Mouse (Mus musculus) heart, postnatal 36 days (tissue): ENCODE measurements around the gene Camkv. TPM values are rescaled to one million over a fixed set of nuclear protein-coding genes. Genes with fewer than 3 reads are reported as not detected.

Experiments
- DNase-seq, 2 experiments: peaks; one replicate each; pipeline ENCODE4 v3.0.0; 2021 to 2022
- intact Hi-C: fragments of 180-260 bp; cut with DNase I; formaldehyde crosslinking; loops from one replicate; pipeline ENCODE4 v1.15.1; 2025
- total RNA-seq, 2 experiments: library from RNA; stranded (reverse); gene quantifications; 2 replicates each; pipeline ENCODE4 v1.2.3; 2021

Camkv gene
- total RNA-seq, 2 experiments from 2014 or later, result not detected

DNA sequence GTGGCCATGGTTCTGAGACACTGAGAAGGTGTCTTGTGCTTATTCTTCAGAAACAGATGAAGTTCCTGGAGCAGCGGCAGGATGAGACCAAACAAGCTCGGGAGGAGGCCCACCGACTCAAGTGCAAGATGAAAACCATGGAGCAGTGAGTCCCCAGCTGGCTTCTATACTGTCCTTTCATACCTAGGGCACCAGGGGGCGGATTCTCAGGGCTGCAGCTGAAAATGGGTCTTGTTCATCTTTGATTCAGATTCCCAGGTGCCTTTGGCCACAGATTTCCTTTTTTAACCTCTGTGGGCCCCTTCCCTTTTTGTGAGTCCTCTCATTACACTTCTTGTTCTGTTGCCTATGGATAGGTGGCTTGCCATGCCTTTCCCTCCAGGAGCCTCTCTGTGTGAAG lies 25.5 kb downstream of the Camkv start:
- no peak for DNase-seq
- intact Hi-C loops, result loop anchor here (5.0 kb wide), 1 partner anchor 91 kb away; the partner anchor contains the start of gene Amigo3

DNA sequence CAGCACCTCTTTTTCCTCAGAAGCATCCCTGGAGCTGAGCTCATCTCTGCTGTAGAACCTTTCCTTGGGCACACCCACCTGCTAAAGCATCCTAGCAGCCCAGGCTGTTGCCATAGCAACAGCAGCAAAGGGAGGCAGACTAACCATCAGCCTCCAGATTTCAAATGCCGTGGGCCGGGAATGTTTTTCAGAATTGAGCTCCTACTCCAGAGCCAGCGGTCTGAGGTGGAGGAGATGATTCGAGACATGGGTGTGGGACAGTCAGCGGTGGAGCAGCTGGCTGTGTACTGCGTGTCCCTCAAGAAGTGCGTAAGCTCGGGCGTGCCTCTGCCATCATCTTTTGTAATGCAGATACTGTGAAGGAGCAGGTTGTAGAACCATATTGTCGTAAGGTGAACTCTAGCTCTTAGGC lies 25.9 kb downstream of the Camkv start:
- DNase-seq, result no peak
- intact Hi-C loops, result loop anchor here (5.0 kb wide), 1 partner anchor 91 kb away; the partner anchor contains the start of gene Amigo3

DNA sequence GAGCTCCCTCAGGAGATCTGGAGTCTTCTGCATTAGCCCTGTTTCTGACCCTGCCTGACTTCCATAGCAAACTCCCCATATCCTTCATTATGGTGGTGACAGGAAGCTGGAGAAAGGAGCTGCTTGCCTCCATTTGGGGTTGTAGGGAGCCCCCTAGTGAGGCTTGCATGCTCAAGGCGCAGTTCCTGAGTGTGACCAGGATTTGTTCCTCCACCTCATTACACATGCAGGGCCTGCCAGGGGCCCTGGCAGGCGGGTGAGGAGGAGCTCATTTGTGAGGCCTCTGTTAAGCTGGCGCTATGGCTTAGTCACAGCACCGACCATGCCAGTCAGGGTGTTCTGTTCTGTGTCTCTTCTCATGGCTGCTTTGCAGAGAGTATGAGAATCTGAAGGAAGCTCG lies 26.4 kb downstream of the Camkv start:
- intact Hi-C loops, result loop anchor here (5.0 kb wide), 1 partner anchor 90 kb away; the partner anchor contains the start of gene Amigo3
- no peak for DNase-seq

DNA sequence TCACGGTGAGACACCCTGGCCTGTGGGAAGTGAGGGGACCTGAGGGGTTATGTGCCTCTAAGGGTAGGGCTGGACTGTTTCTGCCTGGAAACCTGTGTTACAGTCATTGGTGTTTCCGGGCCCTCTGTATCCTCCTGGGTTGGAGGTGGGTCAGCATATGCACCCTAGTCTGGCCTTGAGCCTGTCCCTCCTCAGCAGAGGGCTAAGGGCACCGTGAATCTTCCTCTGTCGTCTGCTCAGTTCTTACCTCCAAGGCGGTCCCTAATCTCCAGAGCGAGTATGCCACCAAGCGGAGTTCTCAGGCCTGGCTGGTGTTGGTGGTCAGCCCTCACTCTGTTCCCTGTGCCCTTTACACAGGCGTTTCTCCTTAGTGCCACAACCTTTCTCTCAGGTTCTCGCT lies 27.4 kb downstream of the Camkv start:
- DNase-seq, result no peak
- intact Hi-C loops, result loop anchor here (1.0 to 5.0 kb wide), 4 partner anchors 23 to 104 kb away; partner anchors contain the start of gene Amigo3

DNA sequence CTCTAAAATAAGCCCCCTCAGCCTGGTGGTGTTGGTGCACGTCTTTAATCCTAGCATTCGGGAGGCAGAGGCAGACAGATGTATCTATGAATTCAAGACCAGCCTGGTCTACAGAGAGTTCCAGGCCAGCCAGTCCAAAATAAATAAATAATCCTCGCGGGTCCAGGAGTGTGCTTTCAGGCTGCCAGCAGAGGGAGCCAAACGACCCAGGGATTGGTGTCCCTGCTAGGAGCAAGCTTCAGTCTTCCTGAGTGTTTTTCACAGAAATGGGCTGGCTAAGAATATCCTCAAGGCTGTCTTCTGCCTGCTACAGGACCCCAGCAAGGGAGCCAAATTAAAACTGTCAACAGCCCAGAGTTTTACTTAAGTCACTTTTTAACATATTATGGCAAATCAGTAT lies 28.2 kb downstream of the Camkv start:
- DNase-seq, result peak; percentile 83 to 86
- intact Hi-C loops, result loop anchor here (1.0 to 5.0 kb wide), 4 partner anchors 23 to 104 kb away; partner anchors contain the start of gene Amigo3

DNA sequence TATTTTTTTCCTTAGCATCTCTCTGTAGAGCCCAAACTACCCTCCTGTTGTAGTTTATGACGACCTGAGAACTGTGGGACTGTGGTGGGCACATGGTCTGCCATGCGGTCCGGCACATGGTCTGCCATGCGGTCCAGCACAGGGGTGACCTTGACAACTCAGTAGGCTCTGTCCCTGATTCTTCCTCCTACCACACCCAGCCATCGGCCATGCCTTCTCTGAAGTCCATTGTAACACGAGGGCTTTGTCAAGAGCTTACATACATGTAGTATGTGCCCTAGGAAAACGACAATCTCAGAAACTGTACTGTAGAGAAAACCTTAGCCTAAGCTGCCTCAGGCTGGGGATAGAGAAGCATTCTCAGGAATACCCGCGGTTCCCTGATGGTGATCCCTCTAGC lies 29.2 kb downstream of the Camkv start:
- intact Hi-C loops, result loop anchor here (5.0 kb wide), 1 partner anchor 88 kb away; the partner anchor contains the start of gene Amigo3
- no peak for DNase-seq

DNA sequence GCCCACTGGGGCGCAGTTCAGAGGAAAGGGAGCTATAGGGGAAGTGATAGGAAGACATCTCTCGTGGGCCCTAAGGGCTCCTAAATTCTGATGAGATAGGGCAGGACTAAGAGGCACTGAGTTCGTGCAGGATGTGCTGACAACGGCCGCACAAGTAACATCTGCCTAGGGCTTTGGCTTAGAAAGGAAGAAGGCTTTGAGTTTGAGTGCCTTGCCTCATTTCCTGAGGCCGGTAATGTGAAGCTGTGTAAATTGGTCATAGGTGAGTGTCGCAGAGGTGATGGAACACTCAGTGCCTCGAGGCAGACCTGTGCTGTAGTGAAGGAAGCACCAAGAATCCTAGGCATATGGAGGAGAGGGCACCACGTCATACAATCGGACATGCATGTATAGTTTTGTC lies 31.2 kb downstream of the Camkv start:
- no peak for DNase-seq
- intact Hi-C loops, result no loop called here

DNA sequence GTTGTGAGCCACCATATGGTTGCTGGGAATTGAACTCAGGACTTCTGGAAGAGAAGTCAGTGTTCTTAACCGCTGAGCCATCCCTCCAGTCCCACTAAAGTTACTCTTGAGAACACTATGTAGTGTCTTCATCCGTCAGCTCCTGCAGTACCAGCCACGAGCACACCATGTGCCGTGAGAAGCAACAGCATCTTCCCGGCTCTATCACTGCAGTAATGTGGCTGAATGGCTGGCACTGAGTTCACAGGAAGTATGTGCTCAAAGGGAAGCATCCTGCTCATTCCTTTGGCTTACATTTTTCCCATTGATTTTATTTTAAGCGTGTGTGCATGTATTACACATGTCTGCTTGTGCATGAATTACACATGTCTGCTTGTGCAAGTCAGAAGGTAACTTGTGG lies 32.0 kb downstream of the Camkv start:
- no peak for DNase-seq
- intact Hi-C loops, result no loop called here

DNA sequence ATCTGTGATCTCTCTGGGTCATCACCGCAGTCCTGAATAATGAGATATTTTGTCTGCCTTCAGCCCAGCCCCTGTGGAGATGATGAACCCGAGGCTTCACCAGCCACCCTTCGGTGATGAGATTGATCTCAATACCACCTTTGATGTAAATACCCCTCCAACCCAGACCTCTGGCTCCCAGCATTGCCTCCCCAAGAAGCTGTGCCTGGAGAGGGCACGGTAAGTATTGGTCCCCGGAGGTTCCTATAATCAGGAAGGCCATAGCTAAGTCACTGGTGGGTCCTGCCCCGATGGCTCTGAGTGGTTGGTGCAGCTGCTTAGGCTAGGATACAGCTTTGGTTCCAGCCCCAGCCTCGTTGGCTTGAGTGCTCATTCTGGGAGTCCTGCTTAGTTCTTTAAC lies 33.1 kb downstream of the Camkv start:
- intact Hi-C loops, result no loop called here
- no peak for DNase-seq

DNA sequence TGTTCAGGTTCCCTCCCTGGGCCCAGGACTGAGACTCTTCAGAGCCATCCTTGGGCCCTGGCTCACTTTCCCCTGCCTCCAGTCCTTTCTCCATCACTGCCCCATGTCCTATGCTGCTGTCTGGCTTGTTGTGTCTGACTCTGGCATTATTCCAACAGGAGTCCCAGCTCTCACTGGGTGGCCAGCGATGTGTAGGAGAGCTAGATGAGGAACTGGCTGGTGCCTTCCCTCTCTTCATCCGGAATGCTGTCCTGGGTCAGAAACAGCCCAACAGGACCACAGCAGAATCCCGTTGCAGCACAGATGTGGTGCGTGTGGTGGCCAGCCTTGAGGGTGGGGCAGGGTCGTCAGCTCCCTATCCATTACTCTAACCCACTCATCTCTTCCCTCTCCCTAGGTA lies 34.8 kb downstream of the Camkv start:
- intact Hi-C loops, result no loop called here
- no peak for DNase-seq

DNA sequence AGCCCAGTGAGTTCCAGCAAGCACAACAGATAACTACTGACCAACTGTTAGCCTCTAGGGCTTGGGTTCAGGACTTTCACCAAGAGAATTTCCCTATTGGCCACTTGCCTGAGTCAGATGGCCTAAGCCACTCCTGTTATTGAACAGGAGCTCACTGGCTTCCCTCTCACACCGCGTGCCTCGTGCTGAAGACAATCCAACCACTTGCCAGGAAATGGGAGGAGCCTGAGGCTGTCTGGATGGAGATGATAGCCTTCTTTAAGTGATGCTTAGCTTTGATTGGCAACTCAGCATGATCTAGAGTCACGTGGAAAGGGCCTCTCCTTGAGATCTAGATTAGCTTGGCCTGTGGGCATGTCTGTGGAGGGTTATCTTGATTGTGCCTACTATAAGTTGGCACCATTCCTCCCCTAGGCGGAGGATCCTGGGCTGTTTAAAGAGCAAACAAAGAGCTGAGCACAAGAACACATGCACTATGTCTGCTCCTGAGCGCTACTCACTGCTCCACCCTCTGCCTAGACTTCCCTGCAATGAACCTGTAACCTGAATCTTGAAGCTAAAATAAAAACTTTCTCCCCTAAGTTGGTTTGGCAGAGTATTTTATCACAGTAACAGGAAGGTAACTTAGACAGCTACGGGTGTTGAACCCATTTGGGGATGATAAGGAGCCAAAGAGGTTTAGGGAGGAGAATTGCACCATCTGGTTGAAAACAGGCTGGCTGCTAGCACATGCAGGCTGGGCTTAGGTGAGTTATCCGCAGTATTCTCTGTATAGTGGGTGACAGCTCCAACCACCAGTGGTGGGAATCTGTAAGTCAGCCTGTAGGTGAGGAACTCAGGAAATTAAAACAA lies 36.4 kb downstream of the Camkv start:
- DNase-seq, result peak; percentile 32
- intact Hi-C loops, result no loop called here

DNA sequence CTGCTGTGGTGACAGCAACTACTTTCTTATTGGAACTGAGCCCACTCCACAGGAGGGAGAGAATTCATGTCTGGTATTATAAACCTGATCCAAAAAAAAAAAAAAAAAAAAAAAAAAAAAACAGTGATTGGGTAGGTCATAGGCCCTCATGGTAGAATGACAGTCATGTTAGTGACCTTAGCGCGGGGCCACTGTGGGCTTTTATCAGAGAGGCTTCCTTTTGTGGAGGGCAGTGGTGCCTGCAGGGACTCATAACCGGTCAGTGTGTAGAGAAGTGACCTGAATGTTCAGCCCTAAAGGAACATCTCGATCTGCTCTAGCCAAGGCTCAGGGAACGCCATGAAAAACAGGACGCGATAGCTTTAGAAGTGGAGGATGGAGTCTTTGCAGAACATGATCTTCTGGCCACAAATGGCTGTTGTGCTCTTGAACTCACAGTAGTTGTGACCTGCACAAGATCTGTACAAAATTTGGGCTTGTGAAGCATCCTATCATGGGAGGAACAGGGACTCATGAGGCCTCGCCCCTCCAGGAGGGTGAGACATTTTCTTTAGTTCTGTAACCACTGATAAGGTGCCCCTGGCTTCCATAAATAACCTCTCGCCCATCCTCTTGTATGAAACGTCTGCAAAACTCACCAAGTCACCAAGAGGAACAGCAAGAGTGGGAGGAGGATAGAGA lies 39.2 kb downstream of the Camkv start:
- no peak for DNase-seq
- intact Hi-C loops, result no loop called here

DNA sequence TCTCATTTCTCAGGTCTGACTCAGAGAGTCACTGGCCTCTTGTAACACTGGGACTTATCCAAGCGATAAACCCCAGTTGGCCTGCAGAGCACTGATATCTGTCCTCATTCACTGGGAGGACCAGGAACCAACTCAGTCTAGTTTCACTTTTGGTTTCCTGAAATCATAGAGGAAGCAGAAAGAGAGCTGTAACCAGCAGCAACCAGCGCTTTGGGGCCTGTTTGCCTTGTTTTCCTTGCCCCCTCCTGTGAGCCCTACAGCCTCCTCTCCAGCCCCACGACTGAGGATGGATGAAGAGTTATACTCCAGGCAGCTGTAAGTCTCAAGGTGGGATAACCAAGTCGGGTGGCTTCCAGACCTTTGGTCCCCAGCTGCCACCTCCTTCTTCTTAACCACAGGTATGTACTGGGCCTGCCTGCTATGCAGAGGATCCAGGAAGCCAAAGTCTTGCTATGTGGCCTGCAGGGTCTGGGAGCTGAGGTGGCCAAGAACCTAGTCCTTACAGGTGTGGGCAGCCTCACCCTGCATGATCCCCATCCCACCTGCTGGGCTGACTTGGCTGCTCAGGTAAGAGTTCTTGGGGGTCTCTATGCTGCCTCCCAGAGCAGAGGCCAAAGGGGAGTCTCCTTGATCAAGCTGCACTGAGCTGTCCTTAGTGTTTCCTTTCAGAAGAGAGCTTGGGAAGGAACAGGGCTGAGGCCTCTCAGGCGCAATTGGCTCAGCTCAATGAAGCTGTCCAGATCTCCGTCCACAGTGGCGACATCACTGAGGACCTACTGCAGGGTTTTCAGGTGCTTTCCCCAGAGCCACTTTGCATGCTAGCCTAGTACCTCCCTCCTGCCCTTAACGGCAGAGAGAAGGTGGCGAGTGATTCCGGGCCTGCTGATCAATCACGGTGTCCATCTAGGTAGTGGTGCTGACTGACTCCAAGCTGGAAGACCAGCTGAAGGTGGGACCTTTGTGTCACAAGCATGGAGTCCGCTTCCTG lies 40.2 kb downstream of the Camkv start, which contains the start of gene Uba7:
Gene Uba7 (plus strand): TSS at position 107 of the 988 bp plus-strand sequence.
- DNase-seq, result peak; percentile 49 to 56
- intact Hi-C loops, result no loop called here

DNA sequence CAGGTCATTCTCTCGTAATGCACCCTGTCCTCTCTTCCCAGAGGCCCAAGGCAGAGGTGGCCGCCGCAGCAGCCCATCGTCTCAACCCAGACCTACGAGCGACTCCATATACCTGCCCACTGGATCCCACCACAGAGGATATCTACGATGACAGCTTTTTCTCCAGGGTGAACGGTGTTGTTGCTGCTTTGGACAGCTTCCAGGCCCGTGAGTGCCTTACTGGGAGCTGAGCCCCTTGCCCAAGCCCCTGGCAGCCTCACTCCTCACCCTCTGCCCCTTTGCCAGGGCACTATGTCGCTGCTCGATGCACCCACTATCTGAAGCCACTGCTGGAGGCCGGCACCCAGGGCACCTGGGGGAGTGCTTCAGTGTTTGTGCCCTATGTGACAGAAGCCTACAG lies 43.3 kb downstream of the Camkv start:
- DNase-seq, result no peak
- intact Hi-C loops, result no loop called here

DNA sequence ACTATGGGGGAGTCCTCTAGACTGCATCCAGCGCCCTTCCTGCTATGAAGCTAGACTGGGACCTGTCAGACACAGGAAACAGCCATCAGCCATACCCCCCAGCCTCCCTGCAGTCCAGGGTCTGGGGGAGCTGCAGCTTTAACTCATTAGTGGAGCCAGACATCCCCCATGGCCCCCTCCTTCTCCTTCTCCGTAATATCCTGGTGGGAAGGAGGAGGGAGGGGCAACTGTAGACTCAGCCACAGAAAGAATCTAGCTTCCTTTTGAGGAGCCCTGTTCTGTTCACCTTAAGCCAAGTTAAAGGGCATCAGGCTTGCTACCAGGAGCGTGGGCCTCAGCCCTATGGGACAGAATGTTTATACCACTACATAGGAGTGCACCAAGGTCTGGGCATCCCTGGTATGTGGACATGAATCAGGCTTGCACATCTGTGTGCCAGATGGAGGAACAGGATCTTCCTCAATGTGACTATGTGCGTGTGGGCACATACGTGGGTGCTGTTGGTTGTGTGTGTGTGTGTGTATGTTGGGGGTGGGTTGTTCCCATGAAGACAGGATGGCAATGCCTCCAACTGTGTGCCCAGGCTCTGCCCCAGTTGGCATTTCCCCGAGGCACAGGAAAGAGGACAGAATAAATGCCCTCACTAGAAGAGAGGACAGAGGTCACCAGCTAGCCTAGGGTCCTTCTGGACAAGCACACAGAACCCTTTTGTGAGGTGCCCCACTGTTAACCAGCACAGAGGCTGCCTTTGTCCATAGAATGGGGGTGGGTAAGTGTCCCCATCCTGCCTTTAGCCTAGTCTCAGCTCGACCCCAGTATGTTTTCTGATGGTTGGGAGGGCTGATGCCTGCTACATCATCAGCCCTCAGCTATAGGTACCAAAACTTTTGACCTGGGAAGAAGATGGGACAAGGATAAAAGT lies 46.5 kb downstream of the Camkv start:
- intact Hi-C loops, result loop anchor here (10.0 kb wide), 1 partner anchor 323 kb away; the partner anchor contains the start of genes Rhoa and Tcta
- peak; percentile 22 to 32 for DNase-seq

DNA sequence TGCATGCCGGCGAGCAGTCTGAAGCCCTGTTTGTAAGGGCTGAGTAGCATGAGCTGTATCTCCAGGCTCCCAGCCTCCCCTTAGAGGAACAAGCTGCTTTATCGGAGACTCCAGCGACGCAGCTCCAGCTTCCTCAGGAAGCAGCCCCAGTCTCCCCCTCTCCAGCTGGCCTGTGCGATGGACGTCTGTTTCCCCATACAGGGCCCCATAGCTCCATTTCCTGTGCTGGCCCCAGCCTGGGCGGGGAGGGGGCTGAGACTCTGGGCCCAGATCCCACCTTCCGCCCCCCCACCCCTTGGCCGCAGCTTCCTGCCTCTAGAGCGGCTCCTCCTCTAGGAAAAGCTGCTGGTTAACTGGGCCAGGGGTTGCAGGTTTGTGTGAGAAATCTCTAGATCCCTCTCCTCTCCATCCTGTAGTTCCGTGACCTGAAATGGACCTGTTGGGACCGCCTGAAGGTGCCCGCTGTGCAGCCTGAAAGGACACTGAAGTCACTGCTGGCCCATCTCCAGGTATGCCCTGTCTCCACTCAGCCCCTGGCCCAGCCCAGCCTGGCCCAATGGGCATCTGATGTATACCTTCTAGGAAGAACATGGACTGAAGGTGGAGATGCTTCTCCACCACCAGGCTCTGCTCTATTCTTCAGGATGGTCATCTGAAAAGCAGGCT lies 47.3 kb downstream of the Camkv start, which contains the start of gene Gm20661:
Gene Gm20661 (plus strand): TSS at position 378 of the 666 bp plus-strand sequence.
- peak; percentile 73 to 78 for DNase-seq
- intact Hi-C loops, result loop anchor here (10.0 kb wide), 1 partner anchor 322 kb away; the partner anchor contains the start of genes Rhoa and Tcta

DNA sequence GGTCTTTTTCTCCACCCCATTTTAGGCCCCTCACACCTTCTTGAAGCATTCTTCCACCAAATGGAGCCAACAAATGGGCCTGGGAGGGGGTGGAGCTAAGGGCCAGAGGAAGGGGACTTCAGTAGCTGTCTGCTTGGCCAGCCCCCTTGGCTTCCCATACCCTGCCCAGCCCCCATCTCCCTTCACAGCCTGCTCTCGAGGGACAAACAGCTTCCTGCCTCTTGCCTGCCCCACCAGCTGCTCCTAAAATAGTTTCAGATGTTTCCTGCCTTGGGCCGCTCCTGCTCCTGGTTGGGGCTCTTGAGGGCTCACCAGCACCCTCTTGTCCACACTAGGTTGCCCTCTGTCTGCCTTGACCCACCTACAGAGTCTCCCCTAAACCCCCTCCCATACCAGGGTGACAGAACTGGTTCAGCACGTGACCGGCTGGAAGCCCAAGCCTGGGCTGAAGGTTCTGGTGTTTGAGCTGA lies 48.0 kb downstream of the Camkv start:
- DNase-seq, result peak; percentile 78 to 81
- intact Hi-C loops, result loop anchor here (10.0 kb wide), 1 partner anchor 321 kb away; the partner anchor contains the start of genes Rhoa and Tcta
